Mouse (Mus musculus) c-Kit-positive CD71-positive TER-119-negative erythroid progenitor cells, embryonic 14.5 days (primary cell): ENCODE data around the gene Paox.

Experiments
- DNase-seq: peaks from one replicate; pipeline ENCODE4 v3.0.0-alpha.2; 2013; ENCODE audit warnings: low read depth

The Paox gene

GRCm38 (mm10) chr7:140172936-140173335, 57.3 kb downstream of the Paox start, which contains the start of gene Olfr523:
Gene Olfr523, plus strand, starts transcription at chr7:140173217.
- no peak for DNase-seq

DNA sequence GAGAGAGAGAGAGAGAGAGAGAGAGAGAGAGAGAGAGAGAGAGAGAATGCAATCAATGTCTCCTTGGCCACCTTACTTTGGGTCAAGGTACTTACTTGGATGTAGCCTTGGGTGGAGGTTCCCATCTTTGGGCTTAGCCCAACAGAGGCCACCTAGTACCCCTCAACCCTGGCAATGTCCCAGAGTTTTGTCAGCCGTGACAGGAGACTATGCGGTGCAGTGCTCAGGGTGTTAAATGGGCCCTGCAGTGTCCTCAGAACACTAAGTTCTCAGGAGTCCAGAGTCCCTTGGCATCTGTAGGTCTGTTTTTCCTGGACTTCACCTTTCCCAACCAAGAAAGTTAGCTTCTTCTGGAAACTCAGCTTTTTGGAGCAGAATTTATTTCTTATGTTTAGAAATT, 63.6 kb downstream of the Paox start:
- DNase-seq: no peak

- DNase-seq: no peak
These were observed 65.1 kb downstream of the Paox start for GRCm38 (mm10) chr7:140180692-140181091.

- DNase-seq: no peak
These were observed 68.6 kb downstream of the Paox start for GRCm38 (mm10) chr7:140184206-140184605.
